In the genomic region with DNA sequence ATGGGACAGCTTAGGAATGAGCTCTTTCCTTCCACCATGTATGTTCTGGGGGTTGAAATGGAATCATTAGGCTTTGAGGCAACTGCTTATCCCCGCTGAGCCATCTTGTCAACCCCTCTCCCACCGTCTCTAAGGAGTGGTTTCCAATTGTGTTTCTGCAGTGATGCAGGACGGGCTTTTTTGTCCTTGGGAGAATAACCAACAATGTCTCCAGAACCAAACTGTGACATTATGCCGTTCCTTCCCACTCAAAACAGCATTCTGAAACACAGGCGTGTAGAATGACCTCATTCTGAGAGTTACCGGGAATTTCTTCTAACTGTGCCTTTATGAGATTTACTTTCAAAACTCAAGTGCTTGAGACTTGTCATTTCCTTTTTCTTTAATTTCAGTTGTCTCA, we compare ENCODE assay signal across 16 mouse cellular contexts. TPM values are rescaled to one million over a fixed set of nuclear protein-coding genes. Genes with fewer than 3 reads are reported as not detected.
DNase-seq lines count a peak whose midpoint lies in the region; ATAC-seq and TF ChIP-seq lines count a peak whose summit lies in the region.
"Had no signal": no experiment of that assay in that cellular context is flagged by ENCODE, and none has a peak within 500 bp of the region (broad histone marks: within the 10 kb centered on the region; RNA-seq: fewer than 3 reads in every experiment).

No protein-coding gene starts in this region.

- 27% methylated on average over 6 of the region's 6 CpGs for WGBS in midbrain, embryonic 11.5 days
- WGBS in midbrain, embryonic 16.5 days = 22% methylated on average over 6 of the region's 6 CpGs
- WGBS in hindbrain, embryonic 12.5 days = 31% methylated on average over 6 of the region's 6 CpGs
- 74% methylated on average over 6 of the region's 6 CpGs for WGBS in stomach, postnatal 0 days
- 29% methylated on average over 6 of the region's 6 CpGs for WGBS in neural tube, embryonic 15.5 days

- peak; percentile 25 for DNase-seq in embryo, embryonic 10 days (ENCODE audit: low spot score)
- no peak for DNase-seq in embryo, embryonic 11 days
- DNase-seq in midbrain, embryonic 11.5 days (ENCODE audit: low spot score, missing footprints) = peak; percentile 92
- no peak for DNase-seq in stomach, postnatal 0 days (ENCODE audit: low spot score)
- DNase-seq in MN1 (ENCODE audit: low spot score) = no peak
- DNase-seq: adrenal gland, postnatal 36 days; cerebellum, adult 11 months; heart, adult 18-20 months; kidney, adult 11 months; lung, postnatal 10 days; right cerebral cortex, postnatal 25 days had no signal

- no peak overlapping the region for H3K9ac ChIP-seq in midbrain, embryonic 11.5 days (ENCODE audit: low read length)
- no peak overlapping the region for H3K9ac ChIP-seq in midbrain, embryonic 16.5 days (ENCODE audit: low read depth, low read length)
- H3K9ac ChIP-seq in hindbrain, embryonic 12.5 days = no peak overlapping the region
- H3K9ac ChIP-seq in stomach, postnatal 0 days (ENCODE audit: low read length) = no peak overlapping the region
- no peak overlapping the region for H3K9ac ChIP-seq in neural tube, embryonic 15.5 days (replicated peaks)

- no peak overlapping the region for H3K4me3 ChIP-seq in midbrain, embryonic 11.5 days (ENCODE audit: low read depth, low read length)
- H3K4me3 ChIP-seq in midbrain, embryonic 16.5 days (ENCODE audit: low read depth, low read length) = no peak overlapping the region
- H3K4me3 ChIP-seq in hindbrain, embryonic 12.5 days = no peak overlapping the region
- no peak overlapping the region for H3K4me3 ChIP-seq in stomach, postnatal 0 days (ENCODE audit: low read depth, low read length)
- H3K4me3 ChIP-seq in neural tube, embryonic 15.5 days (replicated peaks) = no peak overlapping the region
- H3K4me3 ChIP-seq: layer of hippocampus, adult 2 months had no signal

- no peak for TF ChIP-seq EP300 in stomach, postnatal 0 days (optimal IDR thresholded peaks at IDR 0.05)

- peak overlapping the region; percentile 83 for H3K27ac ChIP-seq in midbrain, embryonic 11.5 days (ENCODE audit: low read depth, low read length)
- no peak overlapping the region for H3K27ac ChIP-seq in midbrain, embryonic 16.5 days (ENCODE audit: low read length)
- H3K27ac ChIP-seq in hindbrain, embryonic 12.5 days = peak overlapping the region; percentile 74
- peak overlapping the region; percentile 63 for H3K27ac ChIP-seq in stomach, postnatal 0 days (replicated peaks)
- no peak overlapping the region for H3K27ac ChIP-seq in neural tube, embryonic 15.5 days (replicated peaks)
- H3K27ac ChIP-seq: layer of hippocampus, adult 2 months had no signal

- H3K36me3 ChIP-seq in midbrain, embryonic 11.5 days (ENCODE audit: control insufficient read depth, insufficient read depth, low read length) = no peaks in the 10 kb centered on the region
- H3K36me3 ChIP-seq in midbrain, embryonic 16.5 days (ENCODE audit: control insufficient read depth, insufficient read depth, low read length) = no peaks in the 10 kb centered on the region
- no peaks in the 10 kb centered on the region for H3K36me3 ChIP-seq in hindbrain, embryonic 12.5 days
- H3K36me3 ChIP-seq in stomach, postnatal 0 days (ENCODE audit: control insufficient read depth, insufficient read depth, low read length) = no peaks in the 10 kb centered on the region
- no peaks in the 10 kb centered on the region for H3K36me3 ChIP-seq in neural tube, embryonic 15.5 days

- ATAC-seq in midbrain, embryonic 11.5 days (ENCODE audit: low FRiP score) = peak; percentile 45; the same call in 1 of the 2 replicates
- no peak for ATAC-seq in midbrain, embryonic 16.5 days
- ATAC-seq in hindbrain, embryonic 12.5 days (ENCODE audit: low FRiP score) = 0 out of 2 replicates have a peak, but pooled peaks have one; percentile 41
- ATAC-seq in stomach, postnatal 0 days (ENCODE audit: low FRiP score, low TSS enrichment) = no peak
- ATAC-seq in neural tube, embryonic 15.5 days (ENCODE audit: low FRiP score) = no peak

- no peaks in the 10 kb centered on the region for H3K27me3 ChIP-seq in midbrain, embryonic 11.5 days (ENCODE audit: control insufficient read depth, insufficient read depth, low read length)
- H3K27me3 ChIP-seq in midbrain, embryonic 16.5 days (ENCODE audit: control insufficient read depth, insufficient read depth, low read depth, low read length) = no peaks in the 10 kb centered on the region
- no peaks in the 10 kb centered on the region for H3K27me3 ChIP-seq in hindbrain, embryonic 12.5 days
- no peaks in the 10 kb centered on the region for H3K27me3 ChIP-seq in stomach, postnatal 0 days (ENCODE audit: control insufficient read depth, insufficient read depth, low read length)
- no peaks in the 10 kb centered on the region for H3K27me3 ChIP-seq in neural tube, embryonic 15.5 days (replicated peaks)

- peaks cover 17% of the 10 kb centered on the region for H3K4me1 ChIP-seq in midbrain, embryonic 11.5 days (ENCODE audit: control insufficient read depth, insufficient read depth, low read length)
- peaks cover 13% of the 10 kb centered on the region for H3K4me1 ChIP-seq in midbrain, embryonic 16.5 days (ENCODE audit: control insufficient read depth, insufficient read depth, low read length)
- H3K4me1 ChIP-seq in hindbrain, embryonic 12.5 days = peaks cover 29% of the 10 kb centered on the region
- no peaks in the 10 kb centered on the region for H3K4me1 ChIP-seq in stomach, postnatal 0 days (replicated peaks; ENCODE audit: control insufficient read depth, insufficient read depth)
- H3K4me1 ChIP-seq in neural tube, embryonic 15.5 days = peaks cover 21% of the 10 kb centered on the region

- no peak for TF ChIP-seq CTCF in stomach, postnatal 0 days (IDR thresholded peaks at IDR 0.05; ENCODE audit: low read depth)

- no peaks in the 10 kb centered on the region for H3K9me3 ChIP-seq in midbrain, embryonic 11.5 days (ENCODE audit: control insufficient read depth, low read length)
- H3K9me3 ChIP-seq in midbrain, embryonic 16.5 days (replicated peaks; ENCODE audit: control insufficient read depth, low read length, poor library complexity, severe bottlenecking) = no peaks in the 10 kb centered on the region
- H3K9me3 ChIP-seq in hindbrain, embryonic 12.5 days (replicated peaks) = no peaks in the 10 kb centered on the region
- no peaks in the 10 kb centered on the region for H3K9me3 ChIP-seq in stomach, postnatal 0 days (ENCODE audit: control insufficient read depth, low read length)
- H3K9me3 ChIP-seq in neural tube, embryonic 15.5 days (replicated peaks) = no peaks in the 10 kb centered on the region

- H3K4me2 ChIP-seq in midbrain, embryonic 11.5 days = no peak overlapping the region
- no peak overlapping the region for H3K4me2 ChIP-seq in midbrain, embryonic 16.5 days (ENCODE audit: low read length)
- H3K4me2 ChIP-seq in hindbrain, embryonic 12.5 days (replicated peaks) = no peak overlapping the region
- H3K4me2 ChIP-seq in stomach, postnatal 0 days (replicated peaks; ENCODE audit: low read depth) = no peak overlapping the region
- H3K4me2 ChIP-seq in neural tube, embryonic 15.5 days = no peak overlapping the region
- H3K4me2 ChIP-seq: liver, embryonic 11.5 days had no signal

RNA-seq across cellular contexts. Expression of a gene that starts 28.2 kb away (rescaled TPM):
- polyA plus RNA-seq in midbrain, embryonic 11.5 days (2014; fragmentation: Nextera tagmentation; extraction: Ambion mirVana) = 4.0 and 4.1 TPM in 2 replicates
- 1.5 and 1.8 TPM in 2 replicates for polyA plus RNA-seq in midbrain, embryonic 16.5 days (2015; fragmentation: Nextera tagmentation; extraction: Ambion mirVana)
- polyA plus RNA-seq in hindbrain, embryonic 12.5 days (2016; fragmentation: Nextera tagmentation; extraction: Ambion mirVana) = 3.9 and 5.4 TPM in 2 replicates
- 3.7 and 4.3 TPM in 2 replicates for polyA plus RNA-seq in stomach, postnatal 0 days (2015; fragmentation: Nextera tagmentation; extraction: Ambion mirVana)
- 2.2 and 3.3 TPM in 2 replicates for polyA plus RNA-seq in neural tube, embryonic 15.5 days (2015; fragmentation: Nextera tagmentation; extraction: Ambion mirVana)

RNA-seq across cellular contexts. Expression of a gene that starts 44.9 kb away (rescaled TPM):
- 43.9 and 49.1 TPM in 2 replicates for polyA plus RNA-seq in midbrain, embryonic 11.5 days (2014; fragmentation: Nextera tagmentation; extraction: Ambion mirVana)
- polyA plus RNA-seq in midbrain, embryonic 16.5 days (2015; fragmentation: Nextera tagmentation; extraction: Ambion mirVana) = 23.4 and 24.0 TPM in 2 replicates
- 42.1 and 44.2 TPM in 2 replicates for polyA plus RNA-seq in hindbrain, embryonic 12.5 days (2016; fragmentation: Nextera tagmentation; extraction: Ambion mirVana)
- 25.9 and 28.5 TPM in 2 replicates for polyA plus RNA-seq in stomach, postnatal 0 days (2015; fragmentation: Nextera tagmentation; extraction: Ambion mirVana)
- polyA plus RNA-seq in neural tube, embryonic 15.5 days (2015; fragmentation: Nextera tagmentation; extraction: Ambion mirVana) = 27.2 and 31.9 TPM in 2 replicates

Comparison
In these comparisons a context has a peak if more than half of its experiments do, and no peak if none do; other contexts are left out.
1. DNase-seq: peak in embryo, embryonic 10 days (single experiment) and midbrain, embryonic 11.5 days (single experiment); none in embryo, embryonic 11 days (single experiment), stomach, postnatal 0 days (single experiment) and MN1 (single experiment).
2. ATAC-seq: peak in midbrain, embryonic 11.5 days (single experiment) and hindbrain, embryonic 12.5 days (single experiment); none in midbrain, embryonic 16.5 days (single experiment), stomach, postnatal 0 days (single experiment) and neural tube, embryonic 15.5 days (single experiment).
3. H3K27ac ChIP-seq: peak in midbrain, embryonic 11.5 days (single experiment), hindbrain, embryonic 12.5 days (single experiment) and stomach, postnatal 0 days (single experiment); none in midbrain, embryonic 16.5 days (single experiment) and neural tube, embryonic 15.5 days (single experiment).